Mouse (Mus musculus): ENCODE measurements at regions not wholly inside any gene's neighbourhood (a gene's known extent, or its start where the extent isn't known, plus 50 kb on each side); places are given as distances from the start of the nearest gene placed in this dataset.

- DNase-seq (ENCODE audit: low spot score) (no peak), ATAC-seq (no peak)
- WGBS: 82% methylated on average over 2 of the region's 2 CpGs
- Histone ChIP-seq H3K9ac (replicated peaks; ENCODE audit: low read length) (no peak overlapping the region), H3K9me3 (ENCODE audit: low read length) (no peaks in the 10 kb centered on the region), H3K27ac (no peak overlapping the region), H3K4me2 (ENCODE audit: low read depth, low read length) (no peak overlapping the region), H3K36me3 (ENCODE audit: insufficient read depth, low read length) (no peaks in the 10 kb centered on the region), H3K4me1 (ENCODE audit: insufficient read depth, low read length) (no peaks in the 10 kb centered on the region), H3K4me3 (ENCODE audit: low read length) (no peak overlapping the region), H3K27me3 (ENCODE audit: insufficient read depth, low read length) (no peaks in the 10 kb centered on the region)
- TF ChIP-seq CTCF (IDR thresholded peaks at IDR 0.05; ENCODE audit: low read depth): no peak
Observed at GRCm38 (mm10) chr2:128526100-128526499, 64.9 kb upstream of the Spdye4c start.

- no peaks in the 10 kb centered on the region for H3K27me3 ChIP-seq (ENCODE audit: insufficient read depth, low read length)
- DNase-seq (ENCODE audit: low spot score) (no peak), ATAC-seq (no peak)
- WGBS: 59% methylated on average over 3 of the region's 3 CpGs
- H3K36me3 ChIP-seq (ENCODE audit: insufficient read depth, low read length): no peaks in the 10 kb centered on the region
- H3K9me3 ChIP-seq (ENCODE audit: low read length): no peaks in the 10 kb centered on the region
- TF ChIP-seq CTCF (IDR thresholded peaks at IDR 0.05; ENCODE audit: low read depth): no peak
- H3K27ac ChIP-seq: no peak overlapping the region
- H3K4me1 ChIP-seq (ENCODE audit: insufficient read depth, low read length): no peaks in the 10 kb centered on the region
- H3K4me3 ChIP-seq (ENCODE audit: low read length): no peak overlapping the region
- H3K9ac ChIP-seq (replicated peaks; ENCODE audit: low read length): no peak overlapping the region
- H3K4me2 ChIP-seq (ENCODE audit: low read depth, low read length): no peak overlapping the region
Observed at GRCm38 (mm10) chr2:128526883-128527344, 64.1 kb upstream of the Spdye4c start.

- Histone ChIP-seq H3K9ac (replicated peaks; ENCODE audit: low read length) (no peak overlapping the region), H3K4me2 (ENCODE audit: low read depth, low read length) (no peak overlapping the region), H3K4me1 (ENCODE audit: insufficient read depth, low read length) (no peaks in the 10 kb centered on the region), H3K4me3 (ENCODE audit: low read length) (no peak overlapping the region), H3K9me3 (ENCODE audit: low read length) (no peaks in the 10 kb centered on the region), H3K27me3 (ENCODE audit: insufficient read depth, low read length) (no peaks in the 10 kb centered on the region), H3K36me3 (ENCODE audit: insufficient read depth, low read length) (no peaks in the 10 kb centered on the region), H3K27ac (no peak overlapping the region)
- no peak for DNase-seq (ENCODE audit: low spot score)
- no peak for ATAC-seq
- WGBS: 81% methylated on average over 3 of the region's 3 CpGs
- TF ChIP-seq CTCF (IDR thresholded peaks at IDR 0.05; ENCODE audit: low read depth): no peak
Observed at GRCm38 (mm10) chr2:128536294-128536693, 54.7 kb upstream of the Spdye4c start.

GRCm38 (mm10) chr2:128537425-128537824, 53.6 kb upstream of the Spdye4c start:
- H3K4me3 ChIP-seq (ENCODE audit: low read length): no peak overlapping the region
- no peak overlapping the region for H3K27ac ChIP-seq
- no peaks in the 10 kb centered on the region for H3K9me3 ChIP-seq (ENCODE audit: low read length)
- DNase-seq (ENCODE audit: low spot score) (no peak), ATAC-seq (no peak)
- no peaks in the 10 kb centered on the region for H3K4me1 ChIP-seq (ENCODE audit: insufficient read depth, low read length)
- no peak overlapping the region for H3K4me2 ChIP-seq (ENCODE audit: low read depth, low read length)
- WGBS: 75% methylated on average over 6 of the region's 6 CpGs
- no peak overlapping the region for H3K9ac ChIP-seq (replicated peaks; ENCODE audit: low read length)
- no peaks in the 10 kb centered on the region for H3K36me3 ChIP-seq (ENCODE audit: insufficient read depth, low read length)
- TF ChIP-seq CTCF (IDR thresholded peaks at IDR 0.05; ENCODE audit: low read depth): no peak
- no peaks in the 10 kb centered on the region for H3K27me3 ChIP-seq (ENCODE audit: insufficient read depth, low read length)

- no peak for TF ChIP-seq CTCF (IDR thresholded peaks at IDR 0.05; ENCODE audit: low read depth)
- Histone ChIP-seq H3K27me3 (ENCODE audit: insufficient read depth, low read length) (no peaks in the 10 kb centered on the region), H3K27ac (no peak overlapping the region), H3K9ac (replicated peaks; ENCODE audit: low read length) (no peak overlapping the region), H3K4me3 (ENCODE audit: low read length) (no peak overlapping the region), H3K9me3 (ENCODE audit: low read length) (no peaks in the 10 kb centered on the region), H3K4me2 (ENCODE audit: low read depth, low read length) (no peak overlapping the region), H3K4me1 (ENCODE audit: insufficient read depth, low read length) (no peaks in the 10 kb centered on the region), H3K36me3 (ENCODE audit: insufficient read depth, low read length) (no peaks in the 10 kb centered on the region)
- DNase-seq (ENCODE audit: low spot score) (no peak), ATAC-seq (no peak)
- WGBS: 83% methylated on average over 8 of the region's 8 CpGs
Observed at GRCm38 (mm10) chr2:128538736-128539135, 52.3 kb upstream of the Spdye4c start.
